Mouse (Mus musculus): ENCODE measurements at regions not wholly inside any gene's neighbourhood (a gene's known extent, or its start where the extent isn't known, plus 50 kb on each side); places are given as distances from the start of the nearest gene placed in this dataset.

GRCm38 (mm10) chrX:99593872-99594487 is 122.9 kb upstream of the Pja1 start:
- no peak for DNase-seq (ENCODE audit: low spot score in 2 of 2)

DNA sequence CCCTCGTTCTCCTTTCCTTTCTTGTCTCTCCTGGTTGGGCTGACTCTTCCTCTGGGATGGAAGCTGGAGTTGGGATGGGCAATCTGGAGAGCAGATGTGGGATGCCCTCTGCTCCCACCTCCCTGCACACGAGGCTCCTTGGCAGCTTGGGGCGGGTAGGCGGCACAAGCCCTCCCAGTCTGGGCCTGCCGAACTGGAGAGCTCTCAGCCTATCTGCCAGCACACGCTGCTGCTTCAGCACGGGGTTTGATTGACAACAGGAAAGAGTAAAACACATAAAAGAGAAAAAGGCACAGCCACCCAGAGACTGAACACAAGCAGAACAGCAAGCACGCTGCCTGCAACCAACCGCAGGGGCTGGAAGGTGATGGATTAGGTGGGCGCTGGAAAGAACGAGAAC is 121.9 kb upstream of the Pja1 start:
- DNase-seq (ENCODE audit: low spot score in 2 of 2), result no peak

DNA sequence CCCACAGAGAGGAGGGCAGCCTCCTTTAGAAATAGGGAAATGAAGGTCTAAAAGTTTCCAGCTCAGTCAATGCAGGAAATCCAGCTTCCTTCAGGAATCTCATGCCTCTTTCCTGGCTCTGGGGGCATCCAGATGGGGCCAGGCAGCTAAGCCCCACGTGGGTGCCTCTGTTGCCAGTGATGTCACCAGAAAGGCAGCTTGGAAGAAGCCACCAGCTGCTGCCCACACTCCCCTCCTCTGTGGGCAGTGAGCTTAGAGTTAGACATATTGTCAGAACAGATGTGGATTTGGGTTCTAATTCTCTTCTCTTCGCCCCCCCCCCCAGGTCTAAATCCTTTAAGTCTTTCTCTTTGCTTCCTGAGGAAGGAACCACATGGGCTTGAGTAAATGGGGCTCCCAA is 116.2 kb upstream of the Pja1 start:
- no peak for DNase-seq (ENCODE audit: low spot score in 2 of 2)

DNA sequence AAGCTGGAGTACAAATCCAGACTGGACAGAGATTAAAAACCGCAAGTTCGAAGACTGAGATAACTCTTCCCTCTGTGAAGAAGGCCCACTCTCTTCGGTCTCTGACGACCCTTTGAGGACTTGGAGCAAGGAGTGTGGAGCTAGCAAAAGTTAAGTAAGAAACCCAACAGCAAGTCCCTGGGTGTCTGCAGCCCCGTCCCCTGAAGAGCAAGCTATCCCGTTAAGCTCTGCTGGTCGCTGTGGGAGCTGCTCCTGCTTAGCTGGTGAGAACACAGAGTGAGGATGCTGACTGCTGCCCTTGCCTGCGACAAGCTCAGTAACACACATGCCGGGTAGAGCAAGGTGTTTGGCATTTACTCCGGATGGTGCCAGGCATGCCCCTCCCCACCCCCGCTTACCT is 115.2 kb upstream of the Pja1 start:
- no peak for DNase-seq (ENCODE audit: low spot score in 2 of 2)

DNA sequence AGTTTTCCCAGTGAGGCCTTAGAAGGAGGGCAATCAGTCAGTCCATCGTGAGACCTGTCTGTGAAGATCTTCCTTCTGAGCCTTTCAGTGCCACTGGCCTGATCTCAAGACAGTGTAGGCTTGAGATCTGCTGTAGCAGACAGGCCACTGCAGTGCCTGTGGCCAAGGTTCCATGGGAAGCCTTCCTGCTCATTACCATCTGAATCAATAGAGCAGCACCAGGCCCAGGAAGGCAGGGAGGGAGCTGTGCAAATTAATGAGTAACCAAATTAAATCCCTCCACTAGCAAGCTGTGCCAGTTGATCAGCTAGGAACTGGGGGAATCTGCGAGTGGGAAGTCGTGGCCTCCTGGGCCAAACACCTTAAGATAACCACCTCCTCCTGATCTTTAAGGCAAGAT is 114.6 kb upstream of the Pja1 start:
- DNase-seq (ENCODE audit: low spot score in 2 of 2), result no peak

DNA sequence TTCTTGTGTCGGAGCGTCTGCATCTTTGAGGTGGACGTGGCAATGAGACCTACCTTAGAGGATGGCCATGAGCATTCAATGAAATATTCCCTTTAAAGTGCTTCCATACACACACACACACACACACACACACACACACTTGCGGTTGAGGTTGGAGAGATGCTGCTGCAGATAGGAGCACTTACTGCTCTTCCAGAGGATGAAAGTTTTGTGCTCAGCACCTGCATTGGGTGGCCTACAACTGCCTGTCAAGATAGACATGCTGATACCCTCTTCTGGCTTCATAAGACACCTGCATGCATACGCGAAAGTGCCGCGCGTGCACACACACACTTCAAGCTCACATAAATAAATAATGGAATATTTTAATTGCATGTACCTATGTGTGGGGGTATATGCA is 111.5 kb upstream of the Pja1 start:
- DNase-seq (ENCODE audit: low spot score in 2 of 2), result no peak

DNA sequence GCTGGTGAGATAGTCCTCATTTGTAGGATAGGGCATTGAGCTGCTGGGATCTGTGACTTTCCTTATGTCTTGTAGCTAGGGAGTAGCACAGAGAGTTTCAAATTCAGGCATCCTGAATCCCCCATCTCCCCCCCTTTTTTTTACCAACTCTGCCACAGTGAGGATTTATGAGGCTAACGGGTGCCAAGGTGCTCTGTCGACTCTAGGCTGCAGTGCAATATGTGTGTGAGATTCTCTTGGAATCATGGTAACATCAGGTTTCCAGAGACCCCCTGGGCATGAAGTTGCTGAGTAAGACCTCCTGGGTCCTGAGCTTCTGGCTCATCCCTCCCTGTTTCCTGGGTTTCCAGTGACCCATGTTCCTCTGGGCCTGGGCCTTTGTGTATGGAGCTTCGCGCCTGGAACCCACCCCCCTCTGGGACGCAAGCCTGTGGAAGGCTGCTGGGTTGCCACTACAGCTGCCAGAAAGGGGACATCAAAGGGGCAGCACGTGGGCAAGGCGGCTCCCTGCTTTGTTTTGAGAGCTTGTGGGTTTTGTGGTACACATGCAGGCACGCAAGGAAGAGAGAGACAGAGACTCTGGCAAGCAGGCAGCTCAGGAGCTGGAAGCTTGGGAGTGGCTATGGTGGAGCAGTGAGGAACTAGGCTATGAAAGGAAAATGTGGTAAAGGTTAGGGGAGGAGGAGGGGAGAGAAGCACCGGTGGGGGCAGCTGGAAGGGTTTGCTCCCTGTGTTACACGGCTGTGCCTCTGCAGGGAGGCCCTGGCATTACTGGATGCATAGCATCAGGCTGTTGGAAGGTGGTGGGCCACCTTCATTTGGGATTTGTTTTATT is 110.8 kb upstream of the Pja1 start:
- DNase-seq (ENCODE audit: low spot score in 2 of 2), result no peak

GRCm38 (mm10) chrX:99579206-99579605 is 108.1 kb upstream of the Pja1 start:
- DNase-seq (ENCODE audit: low spot score in 2 of 2), result no peak

DNA sequence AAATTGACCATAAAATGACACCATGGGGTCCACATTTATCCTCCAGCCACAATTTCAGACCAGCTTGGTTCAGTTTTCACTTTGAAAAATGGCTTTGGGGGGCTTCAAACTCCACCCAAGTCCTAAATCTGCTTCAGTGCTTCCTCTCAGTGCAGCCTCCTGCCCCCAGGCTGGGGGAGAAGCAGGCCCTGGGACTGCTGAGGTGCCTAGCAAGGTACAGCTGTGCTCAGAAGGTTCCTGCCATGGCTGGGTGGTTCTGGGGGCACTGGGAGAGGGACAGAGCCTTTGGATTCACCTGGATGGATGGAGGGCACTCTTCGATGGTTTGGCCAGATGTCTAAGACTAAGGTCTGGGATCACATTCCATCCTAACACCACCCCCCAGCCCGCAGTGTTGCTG is 107.7 kb upstream of the Pja1 start:
- DNase-seq (ENCODE audit: low spot score in 2 of 2), result no peak

DNA sequence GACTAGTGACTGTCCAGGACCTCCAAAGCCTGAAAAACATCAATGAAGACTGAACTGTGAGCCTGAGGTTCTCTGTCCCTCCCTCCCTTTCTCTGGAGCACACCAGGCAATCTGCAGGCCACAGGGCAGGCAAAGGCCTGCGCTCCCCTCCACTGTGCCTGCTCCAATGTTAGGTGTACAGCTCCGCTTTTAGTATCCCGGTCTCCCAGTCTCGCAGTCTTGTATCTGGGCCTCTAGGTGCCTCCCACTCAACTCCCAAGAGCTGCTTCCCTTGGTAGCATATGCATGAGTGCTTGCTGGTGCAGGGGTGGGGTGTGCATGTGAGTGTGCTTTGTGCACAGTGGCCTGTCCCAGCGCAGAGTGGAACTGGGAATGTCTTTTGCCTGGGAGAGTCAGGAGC is 104.0 kb upstream of the Pja1 start:
- DNase-seq (ENCODE audit: low spot score in 2 of 2), result peak; percentile 18 to 38

GRCm38 (mm10) chrX:99574441-99575103 is 103.5 kb upstream of the Pja1 start:
- peak; percentile 39 to 56 for DNase-seq (ENCODE audit: low spot score in 2 of 2)

DNA sequence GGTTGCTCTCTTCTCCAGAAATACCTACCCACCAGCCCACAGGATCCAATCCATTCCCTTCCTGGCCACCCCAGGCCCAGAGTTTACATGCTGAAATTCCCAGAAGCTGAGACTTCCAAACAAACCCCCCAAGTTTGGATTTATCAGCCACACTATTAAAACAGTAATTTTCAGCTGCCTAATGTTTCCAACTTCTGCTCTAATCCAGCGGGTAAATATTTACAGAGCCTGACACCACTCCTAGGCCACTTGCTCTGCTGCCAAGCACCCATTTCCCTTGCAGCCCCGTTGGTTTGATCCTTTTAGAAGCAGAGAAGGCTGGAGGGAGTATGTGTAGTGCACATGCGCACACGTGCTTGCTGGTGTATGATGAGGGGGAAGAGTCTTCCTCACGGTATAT is 99.1 kb upstream of the Pja1 start:
- no peak for DNase-seq (ENCODE audit: low spot score in 2 of 2)

- DNase-seq (ENCODE audit: low spot score in 2 of 2), result no peak
Observed at GRCm38 (mm10) chrX:99568244-99568643, 97.2 kb upstream of the Pja1 start.

- no peak for DNase-seq (ENCODE audit: low spot score in 2 of 2)
Observed at GRCm38 (mm10) chrX:99567367-99568164, 96.5 kb upstream of the Pja1 start.

GRCm38 (mm10) chrX:99561995-99562394 is 90.9 kb upstream of the Pja1 start:
- peak in 1 of 2 experiments; percentile 11 for DNase-seq (ENCODE audit: low spot score in 2 of 2)

DNA sequence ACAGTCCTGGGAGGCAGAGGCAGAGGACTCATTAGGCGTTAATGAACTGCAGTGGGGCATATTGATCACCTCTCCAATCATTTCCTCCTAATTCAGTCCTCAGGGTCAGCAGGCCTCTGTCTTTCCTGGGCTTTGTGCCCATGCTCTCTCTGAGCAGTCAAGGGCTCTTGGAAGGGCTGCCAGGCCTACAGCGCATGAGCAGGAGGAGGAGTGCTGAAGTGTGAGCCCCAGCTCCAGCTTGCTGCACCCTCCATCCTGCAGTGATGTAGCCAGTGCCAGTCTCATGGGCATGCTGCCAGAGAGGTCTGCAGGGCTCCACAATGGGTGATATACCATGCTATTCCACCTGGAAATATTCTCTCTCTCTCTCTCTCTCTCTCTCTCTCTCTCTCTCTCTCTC is 89.6 kb upstream of the Pja1 start:
- no peak for DNase-seq (ENCODE audit: low spot score in 2 of 2)

GRCm38 (mm10) chrX:99556876-99557354 is 85.8 kb upstream of the Pja1 start:
- no peak for DNase-seq (ENCODE audit: low spot score in 2 of 2)

- no peak for DNase-seq (ENCODE audit: low spot score in 2 of 2)
Observed at GRCm38 (mm10) chrX:99555976-99556781, 85.1 kb upstream of the Pja1 start.

DNA sequence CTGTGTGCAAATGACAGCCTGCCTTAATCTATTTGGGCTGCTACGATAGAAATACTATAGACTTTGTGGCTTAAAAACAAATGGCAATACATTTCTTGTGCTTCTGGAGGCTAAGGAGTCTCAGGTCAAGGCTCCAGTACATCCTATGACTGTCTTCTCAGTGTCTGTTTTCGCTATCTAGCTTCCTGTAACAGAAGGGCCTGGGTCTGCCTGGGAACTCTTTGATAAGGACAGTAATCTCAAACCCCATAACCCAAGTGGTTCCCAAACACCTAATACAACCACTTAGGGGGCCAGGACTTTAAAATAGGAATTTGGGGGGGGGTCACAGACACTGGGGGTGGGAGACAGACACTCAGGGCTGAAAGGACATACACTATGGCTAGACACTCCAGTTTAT is 81.7 kb upstream of the Pja1 start:
- DNase-seq (ENCODE audit: low spot score in 2 of 2), result no peak

DNA sequence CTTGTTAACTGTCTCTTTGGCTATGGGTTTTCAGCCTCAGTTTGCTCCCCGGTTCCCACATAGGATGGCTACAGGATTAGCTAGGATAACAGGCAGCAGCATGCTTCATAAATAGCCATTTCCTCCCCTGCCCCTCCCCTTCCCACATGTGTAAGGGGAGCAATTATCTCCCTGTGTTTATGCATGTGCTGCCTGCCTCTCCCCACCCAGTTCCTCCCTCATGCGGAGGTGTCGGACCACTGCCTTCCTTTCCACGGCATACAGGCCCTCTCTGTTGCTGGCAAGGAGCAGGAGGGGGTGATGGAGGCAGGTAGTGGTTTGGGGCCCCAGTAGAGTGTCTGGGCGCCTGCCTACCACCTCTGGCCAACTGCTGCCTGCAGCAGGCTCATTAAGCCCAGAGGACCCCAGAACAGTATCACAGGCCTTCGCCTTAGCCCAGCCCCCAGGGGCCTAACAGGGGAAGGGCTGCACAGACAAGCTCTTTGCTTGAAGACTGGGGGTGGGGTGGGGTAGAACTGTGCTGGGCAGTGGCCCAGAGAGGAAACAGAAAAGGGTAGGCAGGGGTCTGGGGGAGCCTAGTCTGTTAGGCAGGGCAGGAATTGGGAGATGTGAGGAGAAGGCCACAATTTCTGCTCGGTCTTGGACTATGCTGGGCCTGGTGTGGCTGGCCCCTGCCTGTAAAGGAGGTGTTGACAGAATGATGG is 79.1 kb upstream of the Pja1 start:
- DNase-seq (ENCODE audit: low spot score in 2 of 2), result no peak
